Mouse (Mus musculus) layer of hippocampus, adult 11-12 months (tissue): ENCODE measurements around the gene Adcy6.

Experiments used
- DNase-seq: peaks from one replicate; pipeline ENCODE4 v3.0.0; 2022; ENCODE audit warnings: low spot score

Gene Adcy6

DNA sequence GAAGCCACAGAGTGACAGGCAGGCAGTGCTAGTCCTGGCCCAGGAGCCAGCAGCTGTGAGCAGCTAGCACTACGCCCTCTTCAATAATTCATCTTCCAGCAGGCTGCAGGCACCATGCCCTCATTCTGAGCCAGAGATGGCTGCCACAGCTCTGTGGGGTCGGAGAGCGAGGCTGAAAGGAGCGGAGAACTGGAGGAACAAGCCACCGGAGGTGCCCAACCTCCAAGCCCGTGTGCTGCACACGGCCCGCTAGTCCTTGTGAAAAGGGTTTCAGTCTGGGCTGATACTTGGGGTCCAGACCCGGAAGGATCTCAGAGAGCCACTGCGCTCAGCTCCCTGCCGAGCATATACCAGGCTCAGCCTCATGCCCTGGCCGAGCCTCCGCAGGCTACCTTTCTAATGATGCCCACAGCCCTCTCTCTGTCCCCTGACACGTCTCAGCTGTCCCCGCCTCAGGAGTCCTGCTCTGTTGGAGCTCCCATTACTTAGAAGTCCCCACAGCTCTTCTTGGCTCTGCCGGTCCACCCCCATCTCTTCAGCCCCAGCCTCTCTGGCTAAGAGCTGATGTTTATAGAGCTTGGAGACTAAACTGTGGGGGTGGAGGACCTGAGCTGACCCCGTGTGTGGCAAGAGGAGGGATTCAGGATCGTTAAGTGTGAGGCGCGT lies 18.8 kb upstream of the Adcy6 start:
- no peak for DNase-seq

DNA sequence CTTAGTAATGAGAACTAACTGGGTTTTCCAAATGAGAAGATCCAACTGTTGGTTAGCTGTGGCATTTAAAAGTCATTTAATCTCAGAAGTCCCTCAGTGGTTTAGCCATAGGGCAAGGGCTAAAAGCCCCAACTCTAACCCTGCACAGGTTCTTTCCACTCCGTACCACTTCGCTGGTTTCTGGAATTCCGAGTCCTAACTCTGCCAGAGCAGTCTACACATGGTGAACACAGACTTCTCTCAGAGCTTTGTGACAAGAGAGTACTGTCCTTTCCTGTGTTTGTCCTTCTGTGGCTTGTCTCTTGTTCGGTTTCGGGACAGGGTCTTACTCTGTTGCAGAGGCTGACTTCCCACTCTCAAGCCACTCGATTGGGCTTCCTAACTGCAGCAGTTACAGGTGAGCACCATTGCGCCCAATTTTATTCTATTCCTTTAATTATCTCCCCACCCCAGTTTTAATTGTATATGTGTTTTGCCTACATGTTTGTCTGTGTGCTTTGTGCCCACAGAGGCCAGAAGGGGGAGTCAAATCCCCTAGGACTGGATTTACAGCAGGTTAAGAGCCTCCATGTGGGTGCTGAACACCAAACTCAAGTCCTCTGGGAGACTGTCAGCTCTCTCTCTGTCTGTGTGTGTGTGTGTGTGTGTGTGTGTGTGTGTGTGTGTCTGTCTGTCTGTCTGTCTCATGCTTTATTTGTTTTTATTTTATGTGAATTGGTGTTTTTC lies 16.8 kb upstream of the Adcy6 start:
- no peak for DNase-seq

DNA sequence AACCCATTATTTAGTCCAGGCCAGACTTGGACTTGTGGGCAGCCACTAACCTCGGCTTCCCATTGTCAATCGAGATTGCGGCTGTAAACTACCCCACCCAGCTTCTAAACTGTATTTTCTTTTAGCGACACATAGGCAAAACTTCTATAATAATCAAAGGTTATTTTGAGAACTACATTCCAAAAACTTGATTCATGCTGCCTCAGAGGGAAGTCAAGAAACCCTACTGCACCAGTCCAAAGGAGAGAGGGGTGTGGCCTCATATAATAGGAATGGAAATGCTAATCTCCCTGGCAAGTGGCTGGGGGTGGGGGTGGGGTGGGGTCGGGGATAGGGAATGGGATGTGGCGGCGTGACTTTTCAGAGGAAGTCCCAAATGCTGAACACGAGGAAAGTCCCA lies 16.2 kb upstream of the Adcy6 start:
- no peak for DNase-seq

DNA sequence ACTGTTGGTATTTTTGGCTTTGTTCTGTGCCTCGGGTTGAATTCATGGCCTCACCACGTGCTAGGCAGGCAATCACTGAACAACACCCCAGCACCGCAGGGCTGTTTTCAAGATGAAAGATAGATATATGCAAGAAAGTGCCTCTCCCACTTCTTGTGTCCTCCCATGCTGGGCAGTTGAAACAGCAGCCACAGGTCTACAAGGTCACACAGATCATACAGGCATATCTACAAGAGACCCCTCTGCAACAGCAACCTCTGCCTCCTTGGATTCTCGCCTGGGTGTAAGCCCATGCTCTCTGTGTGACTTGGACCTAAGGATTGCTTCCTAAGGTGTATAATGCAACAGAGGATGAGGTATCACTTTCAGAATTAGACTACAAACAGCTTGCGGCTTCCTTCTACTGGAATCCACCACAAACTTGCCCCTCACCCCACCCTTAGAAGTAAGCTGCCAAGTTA lies 13.5 kb upstream of the Adcy6 start:
- no peak for DNase-seq

DNA sequence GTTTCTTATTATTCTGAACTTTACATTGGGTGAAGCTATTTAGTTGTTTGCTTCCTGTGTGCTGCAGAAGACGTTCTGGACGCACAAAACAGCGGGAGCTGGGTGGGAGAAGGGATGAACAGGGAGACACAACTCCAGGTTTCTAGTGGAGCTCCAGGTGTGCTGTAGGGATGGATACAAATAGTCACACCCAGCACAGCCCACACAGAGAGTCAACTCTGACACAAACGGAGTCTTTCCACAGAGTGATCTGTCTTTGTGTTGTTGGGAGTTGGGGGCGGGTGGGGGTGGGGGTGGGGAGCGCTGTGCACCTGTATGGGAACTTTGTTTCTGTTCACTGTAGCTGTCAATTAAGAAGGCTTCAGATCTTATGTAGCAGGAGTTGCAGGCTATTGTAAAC lies 12.8 kb upstream of the Adcy6 start:
- DNase-seq: no peak

DNA sequence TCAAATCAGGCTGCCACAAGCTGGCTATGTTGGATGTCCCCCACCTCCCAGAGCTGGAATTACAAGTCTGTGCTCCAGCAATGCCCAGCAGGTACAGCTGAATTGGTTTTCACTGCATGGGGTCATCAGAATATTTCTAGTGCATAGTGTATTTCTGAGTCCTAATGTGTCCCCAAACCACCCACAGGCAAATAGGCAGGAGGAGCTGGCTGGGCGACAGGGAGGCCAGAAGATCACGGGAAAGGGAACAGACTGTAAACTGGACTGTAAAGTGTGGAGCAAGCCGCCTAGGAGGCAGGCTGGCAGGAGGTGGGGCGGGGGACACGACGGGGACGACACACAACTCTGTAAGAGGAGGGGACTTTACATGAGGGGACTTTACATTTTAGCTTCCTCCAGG lies 12.3 kb upstream of the Adcy6 start:
- DNase-seq: no peak

DNA sequence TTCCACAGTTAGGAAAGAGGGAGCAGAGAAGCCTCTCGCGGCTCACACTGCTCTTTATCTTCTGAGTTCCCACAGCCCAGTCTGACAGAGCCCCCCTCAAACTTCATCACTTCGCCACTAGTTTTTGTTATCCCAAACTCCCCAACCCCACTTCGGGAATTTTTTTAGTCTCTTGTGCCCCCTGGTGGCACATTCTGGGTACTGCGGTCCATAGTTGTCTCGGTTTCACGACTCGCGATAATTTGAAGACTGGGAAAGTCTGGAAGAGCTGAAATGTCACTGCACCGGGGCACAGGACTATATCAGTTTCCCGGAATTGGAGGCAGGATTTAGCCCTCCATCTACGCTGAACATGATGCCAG lies 7.3 kb upstream of the Adcy6 start:
- DNase-seq: peak; percentile 74

DNA sequence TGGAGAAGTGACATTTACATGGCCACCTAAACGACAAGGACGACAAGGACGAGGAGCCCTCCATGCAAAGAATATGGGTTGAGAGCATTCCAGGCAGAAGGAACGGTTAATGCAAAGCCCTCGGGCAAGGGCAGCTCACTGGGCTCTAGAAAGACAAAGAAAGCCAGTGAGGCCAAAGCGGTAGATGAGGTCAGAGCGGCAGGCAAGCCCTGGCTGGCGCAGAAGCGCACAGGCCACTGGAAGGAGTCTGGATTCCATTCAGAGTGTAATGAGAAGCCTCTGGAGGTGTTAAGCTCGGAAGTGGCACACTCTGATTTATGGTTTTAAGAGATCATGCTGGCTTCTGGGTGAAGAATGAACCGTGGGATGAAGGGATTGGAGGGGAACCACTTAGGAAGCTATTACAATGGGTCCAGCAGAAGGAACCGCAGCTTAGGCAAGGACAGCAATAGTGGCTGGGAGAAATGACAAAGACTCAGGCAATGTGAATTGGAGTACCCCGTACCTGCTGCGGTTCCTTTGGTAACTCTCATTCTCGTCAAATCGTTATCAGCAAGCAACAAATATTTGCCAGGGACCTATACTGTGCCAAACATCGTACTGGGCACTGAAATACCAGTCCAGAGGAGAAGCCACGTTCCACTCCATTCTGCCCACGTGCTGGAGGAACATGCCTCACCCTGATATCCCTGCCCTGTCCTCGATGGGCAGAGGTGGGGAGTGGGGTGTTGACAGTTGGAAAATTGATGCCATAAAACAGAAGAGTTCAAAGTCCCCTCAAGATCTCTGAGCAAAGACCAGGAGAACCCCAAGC lies 6.7 kb upstream of the Adcy6 start:
- DNase-seq: no peak

DNA sequence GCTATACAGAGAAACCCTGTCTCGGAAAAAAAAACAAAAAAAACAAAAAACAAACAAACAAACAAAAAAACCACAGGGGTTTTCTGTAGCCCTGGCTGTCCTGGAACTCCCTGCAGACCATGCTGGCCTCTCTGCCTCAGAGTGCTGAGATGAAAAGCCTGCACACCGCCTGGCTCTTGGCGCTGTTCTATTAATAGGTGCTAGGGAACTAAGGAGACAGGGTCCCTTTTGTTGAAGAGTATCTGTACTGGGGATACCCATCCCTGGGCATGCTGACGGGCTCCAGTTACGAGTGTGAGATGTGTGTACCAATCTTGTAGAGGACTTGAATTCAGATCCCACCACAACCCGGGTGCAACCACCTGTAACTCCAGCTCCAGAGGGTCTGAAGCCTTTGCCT lies 5.9 kb upstream of the Adcy6 start:
- no peak for DNase-seq

DNA sequence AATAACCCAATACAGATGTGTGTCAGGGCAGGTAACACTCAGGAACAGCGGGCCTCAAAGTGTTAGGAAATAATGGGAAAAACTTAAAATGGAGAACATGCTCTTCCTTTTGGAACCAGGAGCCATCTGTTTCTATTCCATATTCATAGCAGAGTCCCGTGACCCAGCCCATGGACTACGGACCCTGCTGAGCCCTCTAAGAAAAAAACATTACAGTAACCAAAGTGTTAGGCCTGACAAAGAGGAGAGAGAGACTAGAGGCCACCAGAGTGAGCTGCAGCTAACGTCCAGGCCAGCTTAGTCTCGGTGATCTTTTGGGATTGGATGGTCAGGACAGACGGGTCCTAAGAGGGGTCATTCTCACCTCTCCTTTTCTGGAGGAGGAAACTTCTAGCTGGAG lies 5.1 kb upstream of the Adcy6 start:
- DNase-seq: no peak

DNA sequence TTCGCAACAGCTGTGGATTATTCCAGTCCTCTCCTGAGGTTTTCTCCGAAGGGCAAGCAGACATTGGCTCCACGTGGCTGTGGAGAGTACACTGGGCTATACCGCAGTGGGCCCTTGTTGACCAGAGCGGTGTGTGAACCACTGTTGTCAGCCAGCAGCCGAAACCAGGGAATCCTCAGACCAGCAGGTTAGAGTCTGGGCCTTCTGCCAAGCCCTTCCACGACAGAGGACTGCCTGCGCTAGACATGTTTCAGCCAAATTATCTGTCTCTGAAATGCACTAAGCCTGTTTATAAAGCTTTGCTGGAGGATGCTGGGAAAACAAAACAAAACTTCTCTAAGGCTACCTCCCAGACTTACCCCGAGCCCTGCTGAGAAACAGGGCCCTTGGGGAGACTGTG lies 4.7 kb upstream of the Adcy6 start:
- DNase-seq: no peak

DNA sequence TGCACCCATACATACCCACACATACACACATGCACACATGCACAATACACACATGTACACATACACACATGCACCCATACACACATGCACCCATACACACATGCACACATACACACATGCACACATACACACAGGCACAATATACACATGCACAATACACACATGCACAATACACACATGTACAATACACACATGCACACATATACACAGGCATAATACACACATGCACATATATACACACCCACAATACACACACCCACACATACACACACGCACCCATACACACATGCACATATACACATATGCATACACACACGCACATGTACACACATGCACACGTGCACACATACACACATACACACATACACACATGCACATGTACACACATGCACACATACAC lies 2.4 kb upstream of the Adcy6 start:
- DNase-seq: no peak

DNA sequence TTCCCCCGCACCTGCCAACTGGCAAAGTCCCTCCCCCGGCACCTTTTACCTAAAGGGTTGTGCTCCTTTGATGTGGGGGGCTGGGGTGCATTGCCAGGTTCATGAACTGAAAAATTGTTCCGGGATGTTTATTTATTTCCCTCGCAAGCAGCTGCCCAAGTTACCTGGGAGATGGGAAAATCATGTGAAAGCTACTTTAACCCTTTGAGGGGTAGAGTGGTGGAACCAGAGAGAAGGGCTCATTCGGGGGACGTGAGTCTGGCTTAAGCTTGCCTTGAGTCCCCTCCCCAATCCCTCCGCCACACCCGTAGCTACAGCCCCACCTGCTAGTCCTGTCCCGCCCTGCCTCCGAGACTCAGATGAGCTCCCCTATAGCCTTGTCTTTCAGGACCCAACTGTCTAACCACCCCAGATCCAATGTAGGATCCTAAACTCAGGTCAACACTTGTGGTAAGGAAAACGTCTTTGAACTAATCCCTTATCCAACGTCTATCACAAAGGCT lies 306 bp upstream of the Adcy6 start:
- no peak for DNase-seq

DNA sequence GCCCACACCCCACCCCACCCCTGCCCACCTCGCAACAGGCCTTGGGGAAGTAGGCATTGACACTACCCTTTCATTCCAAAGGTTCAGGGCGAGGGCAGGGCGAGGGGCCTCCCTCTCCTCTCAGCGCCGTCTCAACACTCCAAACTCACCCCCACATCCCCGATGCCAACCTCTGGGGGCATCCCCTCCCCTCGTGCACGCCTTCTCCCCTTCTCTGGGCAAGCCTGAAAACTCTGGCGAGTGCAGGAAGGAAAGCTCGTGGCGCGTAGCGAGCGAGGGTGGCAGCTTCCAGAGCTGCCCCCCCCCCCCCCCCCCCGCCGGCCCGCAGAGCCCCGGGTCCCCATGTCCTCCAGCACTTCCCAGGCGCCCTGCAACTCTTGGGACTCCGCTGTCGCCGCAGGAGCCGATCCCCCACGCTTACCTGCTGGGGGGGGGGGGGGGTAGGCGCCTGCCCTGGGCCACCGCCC lies 1.1 kb downstream of the Adcy6 start:
- no peak for DNase-seq

DNA sequence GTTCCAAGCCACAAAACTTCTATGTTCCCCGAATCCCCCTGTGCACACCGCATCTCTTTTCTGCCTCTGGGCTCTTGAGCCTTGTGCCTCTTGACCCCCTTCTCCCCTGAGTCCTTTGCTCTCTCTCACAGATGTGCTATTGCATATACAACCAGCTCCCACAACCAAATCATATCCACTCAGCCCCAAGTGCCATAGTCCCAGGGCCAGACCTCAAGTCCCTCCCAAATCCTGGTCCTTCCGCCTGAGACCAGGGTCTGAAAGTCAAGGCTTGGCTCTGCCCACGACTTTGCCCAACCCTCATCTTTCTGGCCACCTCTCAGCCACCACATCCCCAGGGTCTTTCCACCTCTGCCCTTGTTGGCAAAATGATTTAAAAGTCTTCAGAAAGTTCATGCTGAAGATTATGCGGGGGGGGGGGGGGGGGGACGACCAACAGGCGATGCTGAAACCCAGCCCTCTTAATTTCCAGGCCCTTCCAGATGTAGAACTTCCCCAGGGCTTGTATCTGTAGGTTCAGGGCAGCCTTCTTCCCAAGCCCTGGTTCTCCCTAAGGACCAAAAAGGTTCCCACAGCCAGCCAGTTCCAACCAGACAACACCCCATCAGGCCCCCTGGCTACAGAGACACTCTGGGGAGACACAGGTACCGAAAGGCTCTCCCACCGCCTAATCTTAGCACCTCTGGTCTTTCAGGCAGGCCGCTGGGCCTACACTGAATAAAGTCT lies 1.7 kb downstream of the Adcy6 start:
- no peak for DNase-seq

DNA sequence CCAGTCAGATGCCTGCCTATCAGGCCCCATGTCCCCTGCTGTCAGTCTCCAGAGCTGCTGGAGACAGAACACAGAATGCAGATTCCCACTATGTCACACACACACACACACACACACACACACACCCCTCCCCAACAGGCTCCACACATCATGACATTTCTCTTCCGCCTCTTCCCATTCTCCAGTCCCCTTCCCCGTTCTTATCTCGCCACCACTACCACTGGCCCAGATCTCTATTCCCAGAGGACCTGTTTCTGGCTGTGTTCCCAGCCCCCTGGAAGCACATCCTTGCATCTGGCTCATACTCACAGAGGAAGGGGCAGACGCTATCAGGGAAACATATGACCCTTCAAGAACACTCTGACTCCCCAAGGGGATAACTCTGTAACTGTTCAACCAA lies 2.3 kb downstream of the Adcy6 start:
- DNase-seq: no peak

DNA sequence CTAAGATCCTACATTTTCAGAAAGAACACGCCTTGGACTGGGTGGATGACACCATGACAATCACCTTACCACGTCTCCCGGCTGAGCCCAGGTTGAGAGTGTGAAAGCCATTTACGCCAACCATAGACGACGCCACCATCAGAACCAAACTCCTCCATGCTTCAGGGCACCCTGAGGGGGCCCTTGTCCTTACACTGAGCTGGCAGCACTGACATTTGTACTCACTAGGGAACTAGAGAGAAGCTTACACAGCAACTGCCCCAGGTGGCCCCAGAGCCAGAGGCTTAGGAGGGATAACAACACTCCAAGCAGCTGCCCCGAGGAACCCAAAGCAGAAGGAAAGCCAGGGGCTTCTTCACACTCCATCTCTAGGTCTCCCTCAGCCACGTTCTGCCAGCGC lies 3.1 kb downstream of the Adcy6 start:
- DNase-seq: no peak

DNA sequence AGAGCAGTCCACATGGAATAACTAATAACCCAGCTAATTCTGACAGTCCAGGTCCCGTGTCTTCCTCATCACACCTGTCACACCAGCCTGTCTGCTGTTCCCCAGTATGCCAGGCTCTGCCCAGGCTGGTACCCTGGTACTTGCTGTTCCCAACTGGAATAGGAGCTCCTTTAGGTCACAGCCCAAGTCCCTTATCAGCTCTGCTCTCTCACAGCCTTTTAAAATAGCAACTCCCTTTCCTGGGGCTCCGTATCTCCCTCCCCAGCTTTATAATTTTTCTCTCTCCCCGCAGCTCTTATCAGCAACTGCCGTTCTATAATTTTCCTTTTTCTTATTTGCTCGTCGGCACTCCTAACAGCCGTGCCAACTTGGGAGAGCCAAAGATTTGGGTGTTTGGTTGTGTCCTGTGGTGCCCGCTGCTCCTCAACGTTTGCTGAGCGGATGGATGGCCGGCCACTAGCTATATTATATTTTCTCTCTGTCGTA lies 3.8 kb downstream of the Adcy6 start:
- no peak for DNase-seq

DNA sequence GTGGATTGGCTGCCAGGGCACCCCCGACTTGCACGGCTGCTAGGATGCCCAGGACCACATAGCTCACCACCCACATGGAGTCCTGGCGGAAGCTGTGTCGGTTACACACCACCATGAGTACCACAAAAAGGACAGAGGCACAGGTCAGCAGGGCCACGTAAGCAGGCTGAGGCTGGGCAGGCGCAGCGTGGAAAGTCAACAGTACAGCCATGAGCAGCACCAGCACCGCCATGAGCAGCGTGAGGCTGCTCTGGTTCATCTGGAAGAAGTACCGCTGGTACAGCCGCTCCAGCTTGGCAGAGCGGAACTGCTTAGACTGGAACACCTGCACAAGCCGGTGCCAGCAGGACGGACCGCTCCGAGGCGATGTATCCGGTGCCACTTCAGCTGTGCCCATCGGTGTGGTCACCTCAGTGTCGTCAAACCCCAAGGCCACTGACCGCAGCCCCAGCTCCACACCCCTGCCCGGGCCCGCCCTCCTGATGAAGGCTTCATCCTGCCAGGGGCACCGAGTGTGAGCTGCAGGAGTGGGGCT lies 5.8 kb downstream of the Adcy6 start:
- DNase-seq: no peak

DNA sequence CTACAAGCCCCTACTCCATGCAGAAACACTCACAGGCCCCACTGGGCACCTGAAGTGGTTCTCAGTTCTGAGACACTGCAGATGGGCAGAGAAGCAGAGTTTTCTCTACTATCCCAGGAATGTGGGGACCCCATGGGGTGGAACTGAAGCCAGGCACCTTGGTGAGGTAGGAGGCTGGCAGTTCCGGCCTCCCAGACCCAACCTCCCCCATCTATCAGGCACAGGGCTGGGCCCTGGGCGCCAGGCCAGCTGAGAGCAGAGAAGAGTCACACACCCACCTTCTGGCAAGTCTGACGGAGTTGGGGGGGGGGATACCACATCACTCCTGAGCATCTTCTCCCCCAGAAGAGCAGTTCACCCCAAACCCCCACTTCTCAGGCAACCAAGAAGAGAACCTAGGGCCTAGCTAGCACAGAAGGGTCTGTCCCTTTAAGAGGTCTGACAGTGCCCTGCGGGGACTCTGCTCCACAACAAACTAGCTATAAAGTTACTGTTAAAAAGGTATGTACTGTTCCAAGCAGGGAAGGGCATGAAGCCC lies 6.9 kb downstream of the Adcy6 start:
- DNase-seq: no peak

DNA sequence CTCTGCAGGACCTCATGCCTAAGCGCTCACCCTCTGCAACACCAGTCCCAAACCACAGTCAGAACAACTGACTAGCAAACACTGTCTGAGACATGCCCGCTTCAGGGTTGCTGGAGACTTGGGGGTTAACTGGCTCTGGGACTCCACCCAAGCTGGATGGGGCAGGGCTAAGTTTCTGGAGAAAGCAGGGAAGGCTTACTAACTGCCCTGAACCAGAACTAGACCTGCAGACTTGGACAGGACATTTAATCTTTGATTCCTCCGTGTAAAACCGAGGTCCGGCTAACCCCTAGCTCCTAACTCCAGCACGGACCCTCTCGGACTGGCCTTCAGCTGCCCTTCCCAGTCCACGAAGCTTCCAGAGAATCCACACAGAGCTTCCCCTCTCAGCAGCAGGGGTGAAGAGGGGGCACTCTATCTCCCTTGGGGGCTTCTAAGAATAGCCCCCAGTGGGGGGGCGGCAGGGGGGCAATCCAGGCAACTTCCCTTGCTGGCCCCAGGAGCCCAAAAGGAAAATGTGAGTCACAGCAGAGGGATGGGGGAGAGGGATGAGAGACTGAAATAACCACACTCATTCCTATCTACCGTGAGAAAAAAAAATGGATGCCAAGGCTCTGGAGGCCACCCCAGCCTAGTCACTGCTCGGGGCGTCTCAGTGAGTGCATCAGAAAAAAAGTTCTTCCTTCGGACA lies 7.5 kb downstream of the Adcy6 start:
- no peak for DNase-seq
